Mouse (Mus musculus): ENCODE measurements around the gene Pim1.

Gene Pim1

GRCm38 (mm10) chr17:29465405-29466010 is 25.0 kb upstream of the Pim1 start:
- DNase-seq (ENCODE audit: low spot score) = no peak

GRCm38 (mm10) chr17:29467030-29467429 is 23.5 kb upstream of the Pim1 start:
- no peak for DNase-seq (ENCODE audit: low spot score)

GRCm38 (mm10) chr17:29473466-29473865 is 17.1 kb upstream of the Pim1 start:
- no peak for DNase-seq (ENCODE audit: low spot score)

GRCm38 (mm10) chr17:29474036-29474435 is 16.5 kb upstream of the Pim1 start:
- DNase-seq (ENCODE audit: low spot score) = no peak

DNA sequence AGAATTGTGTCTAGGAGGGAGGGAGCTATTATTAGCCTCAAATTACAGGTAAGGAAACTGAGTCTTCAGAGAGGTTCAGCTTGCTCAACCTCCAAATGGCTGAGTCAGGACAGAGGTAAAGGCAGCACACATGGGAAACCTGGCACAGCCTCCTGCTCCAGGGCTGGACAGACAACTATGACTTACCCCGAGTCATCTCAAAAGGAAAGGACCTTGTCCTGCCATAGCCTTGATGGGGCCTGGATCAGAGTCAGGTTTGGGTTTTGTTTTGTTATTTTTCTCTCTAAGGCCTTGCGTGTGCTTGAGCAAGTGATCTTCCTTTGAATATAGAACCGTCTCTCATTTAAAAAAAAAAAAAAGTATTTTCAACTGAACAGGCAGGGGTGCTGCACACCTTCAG is 15.4 kb upstream of the Pim1 start:
- no peak for DNase-seq (ENCODE audit: low spot score)

GRCm38 (mm10) chr17:29476461-29476860 is 14.1 kb upstream of the Pim1 start:
- no peak for DNase-seq (ENCODE audit: low spot score)

DNA sequence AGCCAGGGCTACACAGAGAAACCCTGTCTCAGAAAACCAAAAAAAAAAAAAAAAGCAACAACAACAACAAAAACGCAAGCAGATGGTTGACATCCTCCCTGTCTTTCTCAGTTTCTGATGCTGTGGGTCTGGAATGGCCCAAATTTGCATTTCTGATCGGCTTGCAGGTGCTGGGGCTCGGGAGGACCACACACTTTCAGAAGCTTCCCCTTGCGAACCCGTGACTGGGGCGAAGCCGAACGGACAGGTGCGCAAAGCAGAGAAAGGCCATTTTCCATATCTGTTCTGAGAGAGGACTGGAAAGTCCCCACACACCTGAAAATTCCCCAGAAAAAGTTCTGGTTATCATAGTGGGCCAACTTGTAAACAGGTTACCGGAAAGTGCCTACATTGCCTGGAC is 13.2 kb upstream of the Pim1 start:
- no peak for DNase-seq (ENCODE audit: low spot score)

DNA sequence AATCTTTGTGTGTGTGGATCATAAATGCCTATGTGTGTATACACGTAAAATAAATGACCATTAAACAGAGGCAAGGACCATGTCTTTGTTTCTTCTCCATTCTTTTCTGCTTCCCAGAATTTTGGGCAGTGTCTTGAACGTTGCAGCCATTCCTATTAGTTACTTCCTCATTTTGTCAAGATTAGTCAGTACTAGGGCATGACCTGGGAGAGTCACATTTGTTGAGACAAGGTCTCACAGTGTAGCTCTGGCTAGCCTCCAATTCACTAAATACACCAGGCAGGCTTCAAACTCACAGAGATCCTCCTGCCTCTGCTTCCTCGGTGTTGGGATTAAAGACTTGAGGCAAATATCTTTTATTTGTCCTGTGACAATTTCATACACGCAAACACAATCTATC is 12.3 kb upstream of the Pim1 start:
- no peak for DNase-seq (ENCODE audit: low spot score)

- DNase-seq (ENCODE audit: low spot score) = no peak
Measured at GRCm38 (mm10) chr17:29480256-29480655, 10.3 kb upstream of the Pim1 start.

- DNase-seq (ENCODE audit: low spot score) = no peak
Measured at GRCm38 (mm10) chr17:29482632-29483031, 7.9 kb upstream of the Pim1 start.

GRCm38 (mm10) chr17:29483282-29483681 is 7.3 kb upstream of the Pim1 start:
- DNase-seq (ENCODE audit: low spot score) = no peak

- no peak for DNase-seq (ENCODE audit: low spot score)
Measured at GRCm38 (mm10) chr17:29484431-29484830, 6.1 kb upstream of the Pim1 start.

GRCm38 (mm10) chr17:29485336-29486233 is 5.0 kb upstream of the Pim1 start:
- no peak for DNase-seq (ENCODE audit: low spot score)

- no peak for DNase-seq (ENCODE audit: low spot score)
Measured at GRCm38 (mm10) chr17:29488257-29488977, 2.1 kb upstream of the Pim1 start.

- DNase-seq (ENCODE audit: low spot score) = no peak
Measured at GRCm38 (mm10) chr17:29488978-29489970, 1.3 kb upstream of the Pim1 start.

DNA sequence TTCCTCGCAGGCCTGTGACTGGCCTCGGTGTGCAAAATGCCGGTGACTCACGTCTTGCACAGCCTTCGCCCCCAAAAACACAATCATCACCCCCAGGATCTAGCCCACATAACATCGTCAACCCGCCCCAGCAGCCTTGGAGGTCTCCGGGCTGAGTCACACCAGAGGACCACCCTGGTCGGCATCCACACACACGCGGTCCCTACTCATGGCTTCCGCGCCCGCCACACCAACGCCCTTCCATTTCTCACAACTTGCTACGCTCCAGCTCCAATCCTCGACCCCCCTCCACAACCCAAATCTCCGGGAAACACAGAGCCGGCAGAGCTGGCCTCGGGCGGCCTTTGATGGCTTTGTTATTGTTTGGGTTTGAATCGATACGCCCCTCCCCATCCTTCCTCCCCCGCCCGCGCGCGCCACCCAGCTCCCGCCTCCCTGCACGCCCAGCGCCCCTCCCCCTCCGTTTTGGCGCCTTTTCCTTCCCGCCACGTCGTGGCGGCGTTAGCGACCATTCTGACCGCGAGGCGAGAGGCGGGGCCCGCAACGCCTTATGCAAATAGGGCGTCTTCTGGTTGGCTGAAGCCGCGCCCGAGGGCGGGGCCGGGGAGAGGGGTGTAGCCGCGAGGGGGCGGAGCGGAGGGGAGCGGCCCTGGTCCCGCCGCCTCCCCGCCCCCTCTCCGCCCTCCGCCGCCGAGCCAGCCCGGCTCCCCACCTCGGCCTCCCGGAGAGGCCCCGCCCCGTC is 411 bp upstream of the Pim1 start:
- DNase-seq (ENCODE audit: low spot score) = peak; percentile 98

DNA sequence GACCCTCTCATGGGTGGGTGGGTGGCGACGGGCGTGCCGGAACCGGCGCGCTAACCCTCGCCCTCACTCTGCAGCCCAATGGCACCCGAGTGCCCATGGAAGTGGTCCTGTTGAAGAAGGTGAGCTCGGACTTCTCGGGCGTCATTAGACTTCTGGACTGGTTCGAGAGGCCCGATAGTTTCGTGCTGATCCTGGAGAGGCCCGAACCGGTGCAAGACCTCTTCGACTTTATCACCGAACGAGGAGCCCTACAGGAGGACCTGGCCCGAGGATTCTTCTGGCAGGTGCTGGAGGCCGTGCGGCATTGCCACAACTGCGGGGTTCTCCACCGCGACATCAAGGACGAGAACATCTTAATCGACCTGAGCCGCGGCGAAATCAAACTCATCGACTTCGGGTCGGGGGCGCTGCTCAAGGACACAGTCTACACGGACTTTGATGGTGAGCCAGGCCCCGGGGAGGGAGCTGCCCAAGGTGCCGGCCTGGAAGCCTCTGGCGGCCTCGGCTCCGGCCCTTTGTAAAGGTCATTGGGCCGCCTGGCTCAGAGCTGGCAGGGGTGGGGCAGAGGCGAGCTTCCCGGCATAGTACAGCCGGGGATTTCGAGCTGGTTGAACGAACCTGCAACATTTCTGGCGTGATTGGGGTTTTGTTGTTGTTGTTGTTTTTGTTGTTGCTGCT is 1.2 kb downstream of the Pim1 start:
- DNase-seq (ENCODE audit: low spot score) = peak; percentile 57

DNA sequence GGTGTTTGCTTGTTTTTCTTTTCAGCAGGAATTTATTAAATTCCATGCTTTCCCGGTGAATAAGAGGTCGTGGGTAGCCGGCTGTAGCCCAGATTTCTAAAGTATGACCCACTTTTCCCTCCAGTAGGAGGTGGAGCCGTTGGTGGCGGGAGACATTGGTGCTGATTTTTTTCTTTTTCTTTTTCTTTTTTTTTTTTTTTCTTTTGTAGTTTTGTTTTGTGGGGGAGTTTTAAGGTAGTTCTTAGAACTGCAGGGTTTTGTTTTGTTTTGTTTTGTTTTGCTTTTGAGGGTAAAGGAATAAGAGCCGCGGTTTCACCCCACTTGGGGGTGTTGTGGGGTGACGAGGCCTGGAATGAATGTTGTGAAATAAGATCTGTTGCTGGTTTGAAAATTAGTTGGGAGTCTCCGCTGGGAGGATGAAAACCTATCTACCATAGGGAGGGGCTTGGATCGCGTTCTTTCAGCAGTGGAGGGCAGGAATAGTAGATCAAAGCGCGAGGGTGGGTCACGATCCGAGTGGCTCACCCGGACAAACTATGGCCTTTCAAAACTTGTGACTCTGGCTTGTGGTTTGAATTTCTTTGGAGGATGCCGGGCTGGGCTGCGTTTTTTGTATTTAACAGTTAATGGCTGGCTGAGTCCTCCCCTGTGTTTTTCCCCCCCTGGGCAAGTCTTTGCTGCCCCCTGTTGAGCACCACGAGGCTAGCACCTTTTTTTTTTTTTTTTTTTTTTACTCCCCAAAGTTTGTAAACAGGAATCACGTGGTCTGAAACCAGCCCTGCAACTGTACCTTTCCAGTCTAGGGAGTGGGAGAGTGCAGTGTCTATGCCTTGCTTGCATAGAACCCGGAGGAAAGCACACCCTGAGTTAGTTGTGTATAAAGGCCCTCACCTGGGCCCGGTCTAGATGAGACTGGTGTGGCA is 2.0 kb downstream of the Pim1 start:
- DNase-seq (ENCODE audit: low spot score) = peak; percentile 62

- DNase-seq (ENCODE audit: low spot score) = no peak
Measured at GRCm38 (mm10) chr17:29493461-29493980, 3.0 kb downstream of the Pim1 start.
